ENCODE assay signal across 13 mouse cellular contexts in the genomic region with DNA sequence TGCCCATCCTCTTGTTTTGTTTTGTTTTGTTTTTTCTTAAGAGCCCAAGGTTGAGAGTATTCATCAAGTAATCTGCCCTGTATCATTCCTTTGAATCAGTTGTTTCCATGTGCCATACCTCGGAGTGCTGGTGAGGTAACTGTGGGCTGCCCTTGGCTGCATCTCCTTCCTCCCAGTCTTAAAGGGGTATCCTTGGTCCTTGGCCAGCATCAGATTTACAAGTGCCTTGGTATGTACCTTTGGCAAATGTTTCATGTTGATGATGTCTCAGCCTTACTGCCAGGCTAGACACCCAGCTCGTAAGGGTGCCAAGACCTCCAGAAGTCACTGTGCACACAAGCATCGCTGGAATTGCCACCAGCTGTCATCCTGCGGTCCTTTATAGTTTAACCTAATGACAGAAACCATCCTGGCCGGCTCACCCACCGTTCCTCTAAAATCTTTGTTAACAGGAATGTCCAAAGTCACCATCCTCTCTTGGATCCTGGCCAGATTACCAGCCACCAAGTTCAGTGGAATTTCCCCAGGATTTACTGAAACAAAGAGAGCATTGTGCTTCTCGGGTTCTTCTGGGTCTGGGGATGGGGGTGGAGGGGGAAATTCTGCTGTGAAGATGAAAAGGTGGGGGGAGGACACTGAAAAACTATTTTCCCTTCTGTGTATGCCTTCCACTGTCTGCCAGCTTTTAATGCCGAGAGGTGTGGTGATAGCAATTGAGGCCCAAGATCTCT.
A peak's percentile ranks its signal among the peaks of the same experiment; 100 is the strongest.
DNase-seq lines count a peak whose midpoint lies in the region; ATAC-seq lines count a peak whose summit lies in the region.
"Had no signal": no experiment of that assay in that cellular context is flagged by ENCODE, and none has a peak within 500 bp of the region (broad histone marks: within the 10 kb centered on the region; RNA-seq: fewer than 3 reads in every experiment).

No protein-coding gene starts in this region.

- intact Hi-C loops in heart, postnatal 36 days (cut with DNase I): no loop called here

- peaks cover 7% of the 10 kb centered on the region; the same call in 1 of the 2 replicates for H3K36me3 ChIP-seq in heart, embryonic 15.5 days
- H3K36me3 ChIP-seq in neural tube, embryonic 11.5 days (ENCODE audit: control insufficient read depth, insufficient read depth, low read length): no peaks in the 10 kb centered on the region

- no peak overlapping the region for H3K9ac ChIP-seq in heart, embryonic 15.5 days
- no peak overlapping the region for H3K9ac ChIP-seq in neural tube, embryonic 11.5 days (ENCODE audit: low read length)
- H3K9ac ChIP-seq: liver, embryonic 14.5 days had no signal

- 48% methylated on average over 8 of the region's 8 CpGs for WGBS in heart, embryonic 15.5 days
- WGBS in neural tube, embryonic 11.5 days: 69% methylated on average over 8 of the region's 8 CpGs

- H3K27ac ChIP-seq in heart, embryonic 15.5 days: 0 out of 2 replicates have a peak overlapping the region, but pooled peaks have one; percentile 52
- H3K27ac ChIP-seq in neural tube, embryonic 11.5 days (ENCODE audit: low read depth, low read length): no peak overlapping the region
- H3K27ac ChIP-seq: liver, embryonic 14.5 days; stomach, postnatal 0 days had no signal

- no peaks in the 10 kb centered on the region for H3K27me3 ChIP-seq in heart, embryonic 15.5 days
- no peaks in the 10 kb centered on the region for H3K27me3 ChIP-seq in neural tube, embryonic 11.5 days (ENCODE audit: control insufficient read depth, insufficient read depth, low read length)

- peaks cover 21% of the 10 kb centered on the region for H3K4me1 ChIP-seq in heart, embryonic 15.5 days (replicated peaks)
- H3K4me1 ChIP-seq in neural tube, embryonic 11.5 days (ENCODE audit: control insufficient read depth, insufficient read depth, low read length): no peaks in the 10 kb centered on the region

- DNase-seq in cerebellum, postnatal 10 days: peak; percentile 45 to 49
- no peak for DNase-seq in cerebellum, adult 11-12 months
- no peak for DNase-seq in heart, postnatal 36 days
- DNase-seq in neural tube, embryonic 11.5 days (ENCODE audit: low spot score): peak; percentile 49
- DNase-seq in neural tube, embryonic 10.5 days (ENCODE audit: extremely low spot score, low spot score): no peak
- DNase-seq in thymus, postnatal 36 days: no peak
- DNase-seq in natural killer cell, adult 2 months (ENCODE audit: low spot score in 2 of 2): no peak
- DNase-seq: gastrocnemius, postnatal 14 days; heart, postnatal 14 days; kidney, adult 9 months had no signal

- ATAC-seq in heart, embryonic 15.5 days (replicated peaks; ENCODE audit: insufficient number of reproducible peaks, insufficient read depth, low FRiP score, low read depth): no peak
- no peak for ATAC-seq in neural tube, embryonic 11.5 days (ENCODE audit: insufficient read depth, low FRiP score, low TSS enrichment)

- H3K4me3 ChIP-seq in heart, embryonic 15.5 days: no peak overlapping the region
- no peak overlapping the region for H3K4me3 ChIP-seq in neural tube, embryonic 11.5 days (ENCODE audit: low read depth, low read length)

- no peak overlapping the region for H3K4me2 ChIP-seq in heart, embryonic 15.5 days
- no peak overlapping the region for H3K4me2 ChIP-seq in neural tube, embryonic 11.5 days (ENCODE audit: low read depth)

- no peaks in the 10 kb centered on the region for H3K9me3 ChIP-seq in heart, embryonic 15.5 days (replicated peaks)
- no peaks in the 10 kb centered on the region for H3K9me3 ChIP-seq in neural tube, embryonic 11.5 days (ENCODE audit: control insufficient read depth, low read length)

Comparison
In these comparisons a context has a peak if more than half of its experiments do, and no peak if none do; other contexts are left out.
1. DNase-seq: peak in cerebellum, postnatal 10 days (2 of 2) and neural tube, embryonic 11.5 days (single experiment); none in cerebellum, adult 11-12 months (single experiment), heart, postnatal 36 days (0 of 2), neural tube, embryonic 10.5 days (single experiment), thymus, postnatal 36 days (0 of 2) and natural killer cell, adult 2 months (0 of 2).